Mouse (Mus musculus) brown adipose tissue, adult 24 weeks (tissue): Measurements from ENCODE around the gene Aasdhppt. TPM values are rescaled to one million over a fixed set of nuclear protein-coding genes. Genes with fewer than 3 reads are reported as not detected.

Source experiments
- H3K27ac ChIP-seq: fragments of 200-500 bp; replicated peaks from 2 replicates; pipeline ENCODE4 v1.5.1; 2012; ENCODE audit warnings: low read depth, mild to moderate bottlenecking, low read length
- H3K4me1 ChIP-seq: fragments of 200-500 bp; 2 replicates; pipeline ENCODE4 v1.6.1; 2012; ENCODE audit warnings: low read length, mixed read lengths; ENCODE audit not compliant: control insufficient read depth, insufficient read depth, insufficient read length
- H3K4me3 ChIP-seq: fragments of 200-500 bp; 2 replicates; pipeline ENCODE4 v1.5.1; 2012; ENCODE audit warnings: low read depth, mild to moderate bottlenecking, low read length, moderate library complexity; ENCODE audit not compliant: insufficient read depth
- polyA plus RNA-seq: library from polyadenylated mRNA; stranded (reverse); fragments of >200 nt; gene quantifications from 2 replicates; pipeline ENCODE4 v1.2.4, GENCODE M21; 2012; ENCODE audit not compliant: missing spikeins, insufficient read depth, insufficient read length

The Aasdhppt gene
- polyA plus RNA-seq, 1 experiment: 25.0 TPM

GRCm38 (mm10) chr9:4259074-4259473 is 50.2 kb downstream of the Aasdhppt start:
- no peaks in the 10 kb centered on the region for H3K4me1 ChIP-seq
- no peak overlapping the region for H3K4me3 ChIP-seq
- H3K27ac ChIP-seq: no peak overlapping the region

Other genes with a start within 250 kb of the Aasdhppt start
- gene Kbtbd3, start 362 bp upstream of the Aasdhppt start, polyA plus RNA-seq: 5.2 and 5.5 TPM in 2 replicates
- 17.8 and 22.1 TPM in 2 replicates for gene Msantd4, start 67.1 kb upstream of the Aasdhppt start, polyA plus RNA-seq